Mouse (Mus musculus) midbrain, embryonic 11.5 days (tissue): ENCODE results near the gene Msh2. TPM values are rescaled to one million over a fixed set of nuclear protein-coding genes. Genes with fewer than 3 reads are reported as not detected.
A peak's percentile ranks its signal among the peaks of the same experiment; 100 is the strongest.

ENCODE experiments used
- ATAC-seq: fragments of 200-750 bp; cut with Nextera tagmentation; 2 replicates; pipeline ENCODE4 v1.8.0; 2017; ENCODE audit warnings: moderate TSS enrichment, moderate library complexity; ENCODE audit not compliant: low FRiP score
- DNase-seq: peaks from one replicate; pipeline ENCODE4 v3.0.0; 2015; ENCODE audit warnings: low spot score; ENCODE audit errors: missing footprints
- H3K27ac ChIP-seq: fragments of 300-500 bp; sonication (generic); 2 replicates; pipeline ENCODE4 v1.5.1; 2014; ENCODE audit warnings: low read depth, low read length
- H3K27me3 ChIP-seq: fragments of 300-500 bp; sonication (generic); 2 replicates; pipeline ENCODE4 v1.6.1; 2014; ENCODE audit warnings: mild to moderate bottlenecking, low read length, moderate library complexity, mixed read lengths; ENCODE audit not compliant: control insufficient read depth, insufficient read depth
- H3K36me3 ChIP-seq: fragments of 300-500 bp; sonication (generic); 2 replicates; pipeline ENCODE4 v1.6.1; 2014; ENCODE audit warnings: mild to moderate bottlenecking, low read length, moderate library complexity, mixed read lengths; ENCODE audit not compliant: control insufficient read depth, insufficient read depth
- H3K4me1 ChIP-seq: fragments of 300-500 bp; sonication (generic); 2 replicates; pipeline ENCODE4 v1.6.1; 2014; ENCODE audit warnings: low read length; ENCODE audit not compliant: control insufficient read depth, insufficient read depth
- H3K4me2 ChIP-seq: fragments of 300-500 bp; sonication (generic); 2 replicates; pipeline ENCODE4 v1.6.1; 2014; ENCODE audit warnings: mild to moderate bottlenecking, moderate library complexity
- H3K4me3 ChIP-seq: fragments of 300-500 bp; sonication (generic); 2 replicates; pipeline ENCODE4 v1.5.1; 2014; ENCODE audit warnings: low read depth, low read length
- H3K9ac ChIP-seq: fragments of 300-500 bp; sonication (generic); 2 replicates; pipeline ENCODE4 v1.6.1; 2014; ENCODE audit warnings: low read length
- H3K9me3 ChIP-seq: fragments of 300-500 bp; sonication (generic); 2 replicates; pipeline ENCODE4 v1.6.1; 2016; ENCODE audit warnings: low read length; ENCODE audit not compliant: control insufficient read depth
- WGBS: fragments of 180-500 bp; shearing (Covaris S2); extraction: QIAGEN DNeasy Blood & Tissue Kit; methylation state at CpG from one replicate; pipeline ENCODE4 v1.1.7; 2014; 5-methylcytosine and 5-hydroxymethylcytosine counted together
- polyA plus RNA-seq: library from polyadenylated mRNA; unstranded; fragments of >200 nt; fragmentation: Nextera tagmentation; extraction: Ambion mirVana; gene quantifications from 2 replicates; pipeline ENCODE4 v1.2.1, GENCODE M21; 2014

The Msh2 gene
- polyA plus RNA-seq, 1 experiment from 2014 or later, result 93.4 TPM

DNA sequence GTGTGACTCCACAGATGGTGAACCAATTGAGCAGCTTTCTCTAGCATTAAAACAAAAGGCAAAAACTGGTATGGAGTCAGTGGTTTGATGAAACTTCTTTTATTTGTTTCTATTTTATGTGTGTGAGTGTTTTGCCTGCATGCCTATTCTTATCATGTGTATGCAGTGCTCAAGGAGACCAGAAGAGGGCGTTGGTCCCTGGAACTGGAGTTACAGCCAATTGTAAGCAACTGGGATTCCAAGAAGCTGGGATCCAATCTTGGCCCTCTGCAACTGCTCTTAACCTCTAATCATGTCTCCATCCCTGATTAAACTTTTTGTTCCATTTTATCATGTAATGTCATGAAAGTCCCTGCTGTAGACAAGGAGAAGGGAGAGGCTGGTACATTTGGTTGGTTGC, 67.7 kb downstream of the Msh2 start:
- no peak overlapping the region for H3K4me2 ChIP-seq
- H3K36me3 ChIP-seq, result no peaks in the 10 kb centered on the region
- no peak overlapping the region for H3K9ac ChIP-seq
- peaks cover 3% of the 10 kb centered on the region; the same call in 1 of the 2 replicates for H3K27me3 ChIP-seq
- H3K4me3 ChIP-seq, result no peak overlapping the region
- WGBS, result 38% methylated on average over 1 of the region's 1 CpGs
- no peak overlapping the region for H3K27ac ChIP-seq
- H3K9me3 ChIP-seq, result no peaks in the 10 kb centered on the region
- DNase-seq (no peak), ATAC-seq (no peak)
- peaks cover under 1% of the 10 kb centered on the region; the same call in 1 of the 2 replicates for H3K4me1 ChIP-seq

- H3K9ac ChIP-seq, result peak overlapping the region; percentile 54
- DNase-seq, result peak; percentile 93
- peak overlapping the region; percentile 87 for H3K4me2 ChIP-seq
- H3K36me3 ChIP-seq, result no peaks in the 10 kb centered on the region
- 16% methylated on average over 32 of the region's 32 CpGs for WGBS
- peaks cover 10% of the 10 kb centered on the region for H3K4me1 ChIP-seq
- H3K27me3 ChIP-seq, result peaks cover 30% of the 10 kb centered on the region
- 0 out of 2 replicates have a peak, but pooled peaks cover 2% of the 10 kb centered on the region for H3K9me3 ChIP-seq
- no peak overlapping the region; the same call in 1 of the 2 replicates for H3K27ac ChIP-seq
- peak overlapping the region; percentile 48 for H3K4me3 ChIP-seq
- peak; percentile 63 for ATAC-seq
Measured at GRCm38 (mm10) chr17:87744985-87745925, 73.1 kb downstream of the Msh2 start.

DNA sequence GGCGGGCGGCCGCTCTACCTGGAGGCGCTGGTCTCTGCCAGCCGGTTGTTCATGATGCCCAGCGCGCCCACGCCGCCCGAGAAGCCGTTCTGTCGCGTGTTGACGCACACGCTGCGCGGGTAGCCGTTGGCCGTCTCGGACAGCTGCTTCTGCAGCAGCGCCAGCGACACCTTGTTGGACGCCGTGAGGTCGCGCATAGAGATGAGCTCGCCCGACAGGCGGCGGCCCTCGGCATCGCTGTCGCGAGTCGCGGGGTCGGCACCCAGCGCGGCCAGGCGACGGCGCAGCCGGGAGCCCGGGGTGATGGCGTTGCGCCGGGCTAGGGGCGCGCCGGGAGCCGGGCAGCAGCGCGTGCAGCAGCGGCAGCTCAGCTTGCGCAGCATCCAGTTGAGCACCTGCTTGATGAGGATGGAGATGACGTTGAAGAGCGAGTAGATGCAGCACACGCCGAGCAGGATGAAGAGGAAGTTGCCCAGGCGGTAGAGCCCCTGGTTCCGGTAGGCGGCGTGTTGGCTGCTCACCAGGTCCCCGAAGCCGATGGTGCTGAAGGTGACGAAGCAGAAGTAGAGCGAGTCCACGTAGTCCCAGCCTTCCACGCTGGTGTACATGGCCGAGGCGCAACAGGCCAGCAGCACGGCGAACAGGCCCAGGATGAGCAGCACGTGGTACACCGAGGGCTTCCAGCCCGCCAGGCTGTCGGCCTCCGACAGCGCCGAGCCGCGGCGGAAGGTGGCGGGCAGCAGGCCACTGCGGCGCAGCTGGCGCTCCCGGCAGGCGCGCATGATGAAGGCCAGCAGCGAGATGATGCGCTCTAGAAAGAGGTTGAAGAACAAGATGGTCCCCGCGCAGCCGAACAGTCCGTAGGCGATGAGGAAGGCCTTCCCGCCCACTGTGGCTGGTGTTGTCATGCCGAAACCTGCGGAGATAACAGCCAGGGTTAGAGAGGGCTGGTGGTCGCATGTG, 74.1 kb downstream of the Msh2 start:
- peaks cover 30% of the 10 kb centered on the region for H3K27me3 ChIP-seq
- H3K36me3 ChIP-seq, result no peaks in the 10 kb centered on the region
- 3% methylated on average over 101 of the region's 101 CpGs for WGBS
- peak overlapping the region; percentile 54 for H3K9ac ChIP-seq
- H3K9me3 ChIP-seq, result 0 out of 2 replicates have a peak, but pooled peaks cover 2% of the 10 kb centered on the region
- H3K4me2 ChIP-seq, result peak overlapping the region; percentile 87
- no peak overlapping the region for H3K27ac ChIP-seq
- H3K4me1 ChIP-seq, result peaks cover 10% of the 10 kb centered on the region
- ATAC-seq (peak; percentile 81), DNase-seq (peak; percentile 95)
- H3K4me3 ChIP-seq, result peak overlapping the region; percentile 48

DNA sequence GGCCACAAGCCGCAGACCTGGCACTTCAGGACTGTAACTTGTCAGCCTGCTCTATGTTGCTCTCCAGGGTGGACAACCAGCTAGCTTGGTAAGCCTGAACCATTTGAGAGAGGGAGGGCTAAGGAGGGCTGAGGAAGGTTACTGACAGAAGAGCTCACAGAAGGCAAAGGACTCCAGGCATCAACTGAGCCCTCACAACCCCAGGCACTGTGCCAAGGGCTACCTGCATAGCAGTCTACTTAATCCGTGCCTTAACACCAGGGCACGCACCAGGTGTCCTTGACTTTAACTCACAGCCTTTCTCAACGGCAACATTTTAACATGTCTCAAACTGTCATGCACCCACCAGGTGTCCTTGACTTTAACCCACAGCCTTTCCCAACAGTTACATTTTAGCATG, 88.2 kb downstream of the Msh2 start:
- no peak for ATAC-seq
- DNase-seq, result no peak
- 89% methylated on average over 4 of the region's 4 CpGs for WGBS

DNA sequence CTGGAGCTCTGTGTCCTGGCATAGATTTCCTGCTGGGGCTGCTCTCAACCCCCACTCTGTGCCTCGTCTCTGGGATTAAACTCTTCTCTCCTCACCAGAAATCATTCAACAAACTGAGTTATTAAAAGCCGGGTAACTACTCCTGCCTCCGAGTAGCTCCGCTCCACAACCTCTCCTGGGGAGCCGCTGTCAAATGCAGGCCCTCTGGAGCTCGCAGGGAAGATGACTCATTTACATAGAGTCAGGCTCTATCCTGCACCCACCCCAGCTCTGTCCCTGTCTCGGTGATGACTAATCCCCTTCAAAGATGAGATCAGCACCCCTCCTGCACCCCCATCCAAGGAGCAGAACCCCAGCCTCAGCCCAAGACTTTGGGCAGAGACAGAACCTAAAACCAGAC, 91.0 kb downstream of the Msh2 start:
- ATAC-seq (no peak), DNase-seq (peak; percentile 69)
- Histone ChIP-seq H3K4me3 (no peak overlapping the region), H3K27me3 (no peaks in the 10 kb centered on the region; the same call in 1 of the 2 replicates), H3K27ac (no peak overlapping the region), H3K9me3 (no peaks in the 10 kb centered on the region), H3K4me1 (no peaks in the 10 kb centered on the region), H3K36me3 (no peaks in the 10 kb centered on the region), H3K9ac (no peak overlapping the region), H3K4me2 (no peak overlapping the region)
- whole genome bisulfite sequencing, result 35% methylated on average over 7 of the region's 7 CpGs

More for the DNA sequence above, 88.2 kb downstream of the Msh2 start:
- no peaks in the 10 kb centered on the region for H3K36me3 ChIP-seq
- H3K4me3 ChIP-seq, result no peak overlapping the region
- no peak overlapping the region for H3K9ac ChIP-seq
- no peaks in the 10 kb centered on the region; the same call in 1 of the 2 replicates for H3K27me3 ChIP-seq
- H3K27ac ChIP-seq, result no peak overlapping the region
- H3K9me3 ChIP-seq, result no peaks in the 10 kb centered on the region
- no peak overlapping the region for H3K4me2 ChIP-seq
- no peaks in the 10 kb centered on the region for H3K4me1 ChIP-seq

- no peak for DNase-seq
- H3K4me3 ChIP-seq, result no peak overlapping the region
- H3K4me2 ChIP-seq, result no peak overlapping the region
- no peaks in the 10 kb centered on the region for H3K9me3 ChIP-seq
- no peak overlapping the region for H3K9ac ChIP-seq
- H3K36me3 ChIP-seq, result no peaks in the 10 kb centered on the region
- no peaks in the 10 kb centered on the region; the same call in 1 of the 2 replicates for H3K27me3 ChIP-seq
- H3K4me1 ChIP-seq, result no peaks in the 10 kb centered on the region
- 94% methylated on average over 11 of the region's 11 CpGs for WGBS
- no peak for ATAC-seq
- no peak overlapping the region for H3K27ac ChIP-seq
Measured at GRCm38 (mm10) chr17:87765031-87765430, 92.9 kb downstream of the Msh2 start.

DNA sequence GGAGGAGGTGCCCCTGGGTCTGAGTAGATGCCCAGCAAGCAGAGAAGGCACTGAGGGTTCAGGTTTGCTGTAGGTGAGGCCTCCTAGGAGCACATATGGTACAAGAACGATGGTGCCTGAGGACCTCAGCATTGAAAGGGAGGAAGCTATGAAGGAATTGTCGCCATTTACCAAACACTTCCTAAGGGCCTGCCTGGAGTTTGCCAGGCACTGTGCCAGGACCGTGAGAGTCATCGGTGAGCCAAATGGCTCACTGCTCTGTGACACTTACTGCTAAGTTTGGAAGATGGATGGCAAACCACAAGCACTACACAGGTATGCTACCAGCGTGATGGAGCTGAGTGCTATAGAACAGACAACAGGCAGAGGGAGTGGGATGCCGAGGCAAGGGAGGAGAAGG, 94.8 kb downstream of the Msh2 start:
- H3K27me3 ChIP-seq, result no peaks in the 10 kb centered on the region
- H3K4me1 ChIP-seq, result no peaks in the 10 kb centered on the region
- 88% methylated on average over 6 of the region's 6 CpGs for WGBS
- DNase-seq (peak; percentile 33), ATAC-seq (no peak)
- H3K9me3 ChIP-seq, result no peaks in the 10 kb centered on the region
- no peaks in the 10 kb centered on the region for H3K36me3 ChIP-seq
- no peak overlapping the region for H3K27ac ChIP-seq
- no peak overlapping the region for H3K4me2 ChIP-seq
- H3K4me3 ChIP-seq, result no peak overlapping the region
- H3K9ac ChIP-seq, result no peak overlapping the region

DNA sequence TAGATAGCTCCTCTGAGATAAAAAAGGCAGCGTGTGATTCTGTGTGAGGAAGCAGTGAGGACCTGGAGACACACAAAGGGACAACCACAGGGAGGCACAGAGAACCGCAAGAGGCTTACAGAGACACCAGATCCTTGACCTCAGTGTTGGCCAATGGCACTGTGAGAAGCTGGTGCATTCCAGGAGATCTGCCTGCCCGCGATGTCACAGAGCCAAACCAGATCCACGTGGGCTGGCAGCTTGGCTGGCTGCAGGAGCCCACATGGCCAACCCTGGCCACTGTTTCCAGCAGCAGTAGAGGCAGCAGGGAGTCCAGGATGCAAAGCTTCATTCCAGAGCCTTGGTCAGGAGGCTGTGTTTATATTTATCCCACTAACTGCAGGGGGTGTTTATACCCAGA, 98.6 kb downstream of the Msh2 start:
- no peaks in the 10 kb centered on the region for H3K9me3 ChIP-seq
- 50% methylated on average over 5 of the region's 5 CpGs for WGBS
- H3K4me1 ChIP-seq, result no peaks in the 10 kb centered on the region
- no peak overlapping the region for H3K4me3 ChIP-seq
- no peak overlapping the region for H3K27ac ChIP-seq
- DNase-seq (peak; percentile 53), ATAC-seq (no peak)
- H3K9ac ChIP-seq, result no peak overlapping the region
- H3K27me3 ChIP-seq, result no peaks in the 10 kb centered on the region
- no peaks in the 10 kb centered on the region for H3K36me3 ChIP-seq
- no peak overlapping the region for H3K4me2 ChIP-seq
